Comparison of ENCODE assay signal across 19 mouse cellular contexts in the genomic region with DNA sequence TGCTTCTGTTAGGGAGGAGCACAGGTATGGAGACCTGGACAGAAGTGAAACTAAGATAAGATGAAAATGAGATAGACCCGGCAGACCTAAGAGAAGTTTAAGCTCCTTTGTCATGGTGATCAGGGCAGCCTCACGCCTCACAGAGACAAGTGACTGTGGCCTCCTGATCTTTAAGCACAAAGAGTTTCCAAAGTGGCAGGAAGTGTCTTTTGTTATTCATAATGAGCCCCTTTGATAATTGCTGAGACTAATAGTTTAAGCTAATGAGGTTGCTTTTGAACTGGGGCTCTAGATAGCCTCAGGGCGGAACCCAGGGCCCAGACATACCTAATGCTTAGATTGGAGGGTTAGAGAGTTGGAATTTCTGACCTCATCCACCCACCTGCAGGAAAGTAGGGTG. TPM values are rescaled to one million over a fixed set of nuclear protein-coding genes. Genes with fewer than 3 reads are reported as not detected.
A peak's percentile ranks its signal among the peaks of the same experiment; 100 is the strongest.
DNase-seq lines count a peak whose midpoint lies in the region; ATAC-seq and TF ChIP-seq lines count a peak whose summit lies in the region.
"Had no signal": no experiment of that assay in that cellular context is flagged by ENCODE, and none has a peak within 500 bp of the region (broad histone marks: within the 10 kb centered on the region; RNA-seq: fewer than 3 reads in every experiment).

No protein-coding gene starts in this region.

- no peak for TF ChIP-seq CTCF in forebrain, postnatal 0 days (IDR thresholded peaks at IDR 0.05; ENCODE audit: low read depth)

- WGBS in forebrain, embryonic 12.5 days = 10% methylated on average over 3 of the region's 3 CpGs
- WGBS in forebrain, postnatal 0 days = 15% methylated on average over 3 of the region's 3 CpGs
- WGBS in forebrain, embryonic 14.5 days = 3% methylated on average over 3 of the region's 3 CpGs

- in situ Hi-C loops in ES-E14 (cut with MboI; ENCODE audit: low sequenced_read_pairs in 2 of 2, unreplicated experiment in 2 of 2) = no loop called here

- no peak for DNase-seq in forebrain, postnatal 0 days
- peak; percentile 53 for DNase-seq in CD4-positive helper T cell, adult 2 months (ENCODE audit: low read depth, low spot score)
- peak; percentile 95 for DNase-seq in ES-E14 (ENCODE audit: low read depth, low spot score)
- DNase-seq in forebrain, embryonic 14.5 days (ENCODE audit: low spot score) = peak; percentile 14
- DNase-seq in layer of hippocampus, adult 9-10 months (ENCODE audit: low spot score) = no peak
- no peak for DNase-seq in cerebellum, adult 11 months
- DNase-seq: B cell, adult 2 months; cerebellum, adult 9-11 months; gastrocnemius, postnatal 36 days; heart, postnatal 10 days; kidney, adult 2 months; kidney, postnatal 25 days; liver; liver, postnatal 0 days; thymus, postnatal 36 days had no signal

- H3K9me3 ChIP-seq in forebrain, embryonic 12.5 days = no peaks in the 10 kb centered on the region
- H3K9me3 ChIP-seq in forebrain, postnatal 0 days (ENCODE audit: low read length) = no peaks in the 10 kb centered on the region
- no peaks in the 10 kb centered on the region for H3K9me3 ChIP-seq in ES-E14 (ENCODE audit: control insufficient read depth, insufficient read depth, low read depth, low read length)
- no peaks in the 10 kb centered on the region for H3K9me3 ChIP-seq in forebrain, embryonic 14.5 days (replicated peaks; ENCODE audit: control insufficient read depth, low read length)
- H3K9me3 ChIP-seq: heart, embryonic 10.5 days; hindbrain, embryonic 15.5 days; midbrain, embryonic 10.5 days had no signal

- no peak overlapping the region for H3K27ac ChIP-seq in forebrain, embryonic 12.5 days
- no peak overlapping the region for H3K27ac ChIP-seq in forebrain, postnatal 0 days (ENCODE audit: low read depth, low read length)
- H3K27ac ChIP-seq in ES-E14 (ENCODE audit: insufficient read depth, low read depth, low read length, poor library complexity, severe bottlenecking) = no peak overlapping the region
- no peak overlapping the region for H3K27ac ChIP-seq in forebrain, embryonic 14.5 days (ENCODE audit: low read depth, low read length)
- H3K27ac ChIP-seq: heart, embryonic 10.5 days; hindbrain, embryonic 15.5 days; midbrain, embryonic 10.5 days had no signal

- H3K9ac ChIP-seq in forebrain, embryonic 12.5 days = no peak overlapping the region
- no peak overlapping the region for H3K9ac ChIP-seq in forebrain, postnatal 0 days
- no peak overlapping the region for H3K9ac ChIP-seq in ES-E14 (ENCODE audit: insufficient read depth, low read depth, low read length, poor library complexity, severe bottlenecking)
- H3K9ac ChIP-seq in forebrain, embryonic 14.5 days (ENCODE audit: low read length) = no peak overlapping the region
- H3K9ac ChIP-seq: hindbrain, embryonic 15.5 days; liver, postnatal 0 days had no signal

- H3K4me2 ChIP-seq in forebrain, embryonic 12.5 days = 0 out of 2 replicates have a peak overlapping the region, but pooled peaks have one; percentile 10
- no peak overlapping the region for H3K4me2 ChIP-seq in forebrain, postnatal 0 days (ENCODE audit: low read depth)
- no peak overlapping the region for H3K4me2 ChIP-seq in forebrain, embryonic 14.5 days (ENCODE audit: low read length)
- H3K4me2 ChIP-seq: hindbrain, embryonic 15.5 days had no signal

- peaks cover 51% of the 10 kb centered on the region for H3K27me3 ChIP-seq in forebrain, embryonic 12.5 days
- H3K27me3 ChIP-seq in forebrain, postnatal 0 days (ENCODE audit: insufficient read depth, low read length) = no peaks in the 10 kb centered on the region; the same call in 1 of the 2 replicates
- H3K27me3 ChIP-seq in forebrain, embryonic 14.5 days (replicated peaks; ENCODE audit: control insufficient read depth, insufficient read depth, low read length) = peaks cover 12% of the 10 kb centered on the region; the same call in 1 of the 2 replicates

- no peaks in the 10 kb centered on the region for H3K36me3 ChIP-seq in forebrain, embryonic 12.5 days (replicated peaks)
- H3K36me3 ChIP-seq in forebrain, postnatal 0 days (ENCODE audit: insufficient read depth) = no peaks in the 10 kb centered on the region
- H3K36me3 ChIP-seq in ES-E14 (ENCODE audit: control insufficient read depth, insufficient read depth, low read length, poor library complexity, severe bottlenecking) = no peaks in the 10 kb centered on the region
- H3K36me3 ChIP-seq in forebrain, embryonic 14.5 days (ENCODE audit: control insufficient read depth, insufficient read depth, low read length) = no peaks in the 10 kb centered on the region
- H3K36me3 ChIP-seq: heart, embryonic 10.5 days; hindbrain, embryonic 15.5 days; midbrain, embryonic 10.5 days had no signal

- no peak overlapping the region for H3K4me3 ChIP-seq in forebrain, embryonic 12.5 days (replicated peaks)
- H3K4me3 ChIP-seq in forebrain, postnatal 0 days (ENCODE audit: low read depth, low read length) = no peak overlapping the region
- no peak overlapping the region for H3K4me3 ChIP-seq in ES-E14 (ENCODE audit: insufficient read depth in 1 of 2, low read depth in 1 of 2, low read length in 2 of 2, poor library complexity in 1 of 2, severe bottlenecking in 1 of 2)
- H3K4me3 ChIP-seq in forebrain, embryonic 14.5 days (ENCODE audit: low read depth, low read length) = no peak overlapping the region
- H3K4me3 ChIP-seq: heart, embryonic 10.5 days; hindbrain, embryonic 15.5 days; midbrain, embryonic 10.5 days had no signal

- ATAC-seq in forebrain, embryonic 12.5 days (ENCODE audit: low FRiP score) = no peak
- no peak for ATAC-seq in forebrain, postnatal 0 days
- ATAC-seq in forebrain, embryonic 14.5 days = peak; percentile 40; the same call in 1 of the 2 replicates
- ATAC-seq: liver, postnatal 0 days had no signal

- H3K4me1 ChIP-seq in forebrain, embryonic 12.5 days = peaks cover 14% of the 10 kb centered on the region
- no peaks in the 10 kb centered on the region for H3K4me1 ChIP-seq in forebrain, postnatal 0 days (ENCODE audit: insufficient read depth)
- peaks cover 6 to 10% of the 10 kb centered on the region in 2 experiments; a peak in 3 of 4 replicates for H3K4me1 ChIP-seq in ES-E14 (ENCODE audit: control insufficient read depth in 2 of 2, insufficient read depth in 2 of 2, low read length in 2 of 2, poor library complexity in 1 of 2)
- H3K4me1 ChIP-seq in forebrain, embryonic 14.5 days (ENCODE audit: control insufficient read depth, insufficient read depth, low read length) = no peaks in the 10 kb centered on the region

TF ChIP-seq in ES-E14, 5 proteins besides CTCF, POLR2A, EP300 and RAD21:
- peak; percentile 33; the same call in 1 of the 2 replicates for TF ChIP-seq CHD2 (IDR thresholded peaks at IDR 0.05; ENCODE audit: low read depth, low read length)
- TF ChIP-seq MAFK (IDR thresholded peaks at IDR 0.05; ENCODE audit: insufficient read depth, low read depth, low read length) = no peak; the same call in 1 of the 2 replicates

RNA-seq across cellular contexts. Expression of a gene that starts 5.5 kb away (rescaled TPM):
- 0.60 and 0.78 TPM in 2 replicates for polyA plus RNA-seq in forebrain, embryonic 12.5 days (2016; fragmentation: Nextera tagmentation; extraction: Ambion mirVana)
- 3.8 and 5.3 TPM in 2 replicates for total RNA-seq in forebrain, postnatal 0 days (2014; rRNA removed)
- polyA plus RNA-seq in forebrain, postnatal 0 days (2015; fragmentation: Nextera tagmentation; extraction: Ambion mirVana) = 1.4 and 1.5 TPM in 2 replicates
- total RNA-seq in ES-E14 (2012; rRNA removed) = 8.9 and 14.8 TPM in 2 replicates
- 0.48 and 0.94 TPM in 2 replicates for polyA plus RNA-seq in forebrain, embryonic 14.5 days (2014; fragmentation: Nextera tagmentation; extraction: Ambion mirVana)

Comparison
In these comparisons a context has a peak if more than half of its experiments do, and no peak if none do; other contexts are left out.
1. DNase-seq: peak in CD4-positive helper T cell, adult 2 months (single experiment), ES-E14 (single experiment) and forebrain, embryonic 14.5 days (single experiment); none in forebrain, postnatal 0 days (single experiment), layer of hippocampus, adult 9-10 months (single experiment) and cerebellum, adult 11 months (single experiment).